Mouse (Mus musculus) cortical plate, adult 2 months (tissue): ENCODE measurements around the gene Gm19684.

Experiments
- CTCF ChIP-seq: fragments of 200-500 bp; IDR thresholded peaks from 2 replicates; pipeline ENCODE4 v1.5.1; 2011; ENCODE audit warnings: mild to moderate bottlenecking, control low read depth, low read length; ENCODE audit not compliant: insufficient read depth; ENCODE audit errors: extremely low read depth
- POLR2A ChIP-seq: fragments of 200-500 bp; IDR thresholded peaks from 2 replicates; pipeline ENCODE4 v1.6.1; 2011; ENCODE audit warnings: mild to moderate bottlenecking, low read length, control low read depth; ENCODE audit not compliant: insufficient read depth; ENCODE audit errors: extremely low read depth

GRCm38 (mm10) chr17:36168039-36168652 is 46.7 kb downstream of the Gm19684 start, which contains the start of gene Gm8909:
- TF ChIP-seq CTCF (no peak), POLR2A (no peak)
